Mouse (Mus musculus): Measurements from ENCODE around the gene Pde4d.

- no peak for TF ChIP-seq CTCF (IDR thresholded peaks at IDR 0.05; ENCODE audit: borderline replicate concordance, insufficient read depth, low read depth, low read length)
- TF ChIP-seq POLR2A (IDR thresholded peaks at IDR 0.05; ENCODE audit: borderline replicate concordance, insufficient read depth, low read length), result no peak
These were observed 1431.6 kb downstream of the Pde4d start for GRCm38 (mm10) chr13:109881161-109881857.
